In the genomic region with DNA sequence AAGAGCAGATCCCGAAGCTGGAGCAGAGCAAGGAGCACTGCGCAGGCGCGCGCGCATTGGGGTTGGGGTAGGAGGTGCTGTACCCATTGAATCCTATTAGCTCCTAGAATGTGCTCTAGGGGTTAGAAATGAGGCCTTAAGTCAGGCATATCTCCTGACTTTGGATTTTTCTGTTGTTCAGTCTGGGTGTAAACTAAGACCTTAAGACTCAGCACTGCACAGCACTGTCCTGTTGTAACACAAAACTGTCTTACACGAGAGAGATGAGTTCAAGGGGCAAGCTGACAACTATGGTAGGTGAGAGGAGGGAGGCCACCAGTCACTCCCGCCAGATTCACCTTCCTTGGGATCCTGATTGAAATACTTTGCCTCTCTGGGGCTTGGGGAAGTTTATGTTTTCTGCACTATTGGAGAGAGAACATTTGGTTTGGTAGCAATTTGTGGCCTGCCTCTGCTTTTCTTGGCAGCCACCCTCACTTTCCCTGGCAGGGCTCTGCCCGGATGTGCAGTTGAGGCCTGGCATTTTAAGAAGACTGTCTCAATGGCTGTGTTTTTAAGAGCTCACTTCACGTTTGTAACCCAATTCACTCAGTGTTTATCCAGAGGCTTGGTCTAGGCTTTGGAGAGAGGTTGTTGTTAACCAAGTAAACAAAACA, we compare ENCODE assay signal across 13 mouse cellular contexts. TPM values are rescaled to one million over a fixed set of nuclear protein-coding genes. Genes with fewer than 3 reads are reported as not detected.
DNase-seq lines count a peak whose midpoint lies in the region; ATAC-seq and TF ChIP-seq lines count a peak whose summit lies in the region.
"Had no signal": no experiment of that assay in that cellular context is flagged by ENCODE, and none has a peak within 500 bp of the region (broad histone marks: within the 10 kb centered on the region; RNA-seq: fewer than 3 reads in every experiment).

No protein-coding gene starts in this region.

- in situ Hi-C loops in Patski (cut with MboI; ENCODE audit: low pct_unique_long_range_greater_than_20kb) = no loop called here

- H3K27me3 ChIP-seq in hindbrain, embryonic 16.5 days (replicated peaks; ENCODE audit: control insufficient read depth, insufficient read depth, low read length) = no peaks in the 10 kb centered on the region
- H3K27me3 ChIP-seq in hindbrain, embryonic 12.5 days = no peaks in the 10 kb centered on the region
- H3K27me3 ChIP-seq in Patski = peaks cover 3% of the 10 kb centered on the region
- no peaks in the 10 kb centered on the region for H3K27me3 ChIP-seq in forebrain, embryonic 16.5 days (replicated peaks; ENCODE audit: control insufficient read depth, insufficient read depth, low read length)
- H3K27me3 ChIP-seq: hindbrain, embryonic 15.5 days had no signal

- H3K9me3 ChIP-seq in hindbrain, embryonic 16.5 days (ENCODE audit: control insufficient read depth, low read length) = no peaks in the 10 kb centered on the region
- no peaks in the 10 kb centered on the region for H3K9me3 ChIP-seq in hindbrain, embryonic 12.5 days (replicated peaks)
- H3K9me3 ChIP-seq in forebrain, embryonic 16.5 days (ENCODE audit: control insufficient read depth, low read length) = no peaks in the 10 kb centered on the region
- H3K9me3 ChIP-seq: hindbrain, embryonic 15.5 days had no signal

- DNase-seq in Patski (ENCODE audit: low read depth, low spot score) = peak; percentile 25
- DNase-seq in left cerebral cortex, postnatal 36 days (ENCODE audit: low spot score in 2 of 2) = peak; percentile 66 to 70
- no peak for DNase-seq in ovary, postnatal 36 days (ENCODE audit: low spot score)
- no peak for DNase-seq in thymus, postnatal 4 days
- no peak for DNase-seq in urinary bladder, postnatal 10 days (ENCODE audit: low spot score)
- DNase-seq: heart, adult 2 months; kidney, postnatal 25 days had no signal

- no peak overlapping the region for H3K4me2 ChIP-seq in hindbrain, embryonic 16.5 days (ENCODE audit: low read length)
- no peak overlapping the region for H3K4me2 ChIP-seq in hindbrain, embryonic 12.5 days (replicated peaks)
- no peak overlapping the region for H3K4me2 ChIP-seq in forebrain, embryonic 16.5 days (ENCODE audit: low read length)
- H3K4me2 ChIP-seq: hindbrain, embryonic 15.5 days; liver, embryonic 11.5 days had no signal

- intact Hi-C loops in left cerebral cortex, postnatal 36 days (cut with DNase I) = no loop called here

- TF ChIP-seq CTCF in Patski (IDR thresholded peaks at IDR 0.05) = no peak

- no peak overlapping the region for H3K4me3 ChIP-seq in hindbrain, embryonic 16.5 days (ENCODE audit: low read length)
- no peak overlapping the region for H3K4me3 ChIP-seq in hindbrain, embryonic 12.5 days
- H3K4me3 ChIP-seq in forebrain, embryonic 16.5 days (replicated peaks; ENCODE audit: low read length) = no peak overlapping the region
- H3K4me3 ChIP-seq: heart, adult 2 months; hindbrain, embryonic 15.5 days had no signal

- peak; percentile 78 for ATAC-seq in hindbrain, embryonic 16.5 days
- no peak for ATAC-seq in hindbrain, embryonic 12.5 days (ENCODE audit: low FRiP score)
- no peak for ATAC-seq in Patski
- peak; percentile 55; the same call in 1 of the 2 replicates for ATAC-seq in forebrain, embryonic 16.5 days

- H3K27ac ChIP-seq in hindbrain, embryonic 16.5 days (ENCODE audit: low read depth, low read length) = 0 out of 2 replicates have a peak overlapping the region, but pooled peaks have one; percentile 37
- no peak overlapping the region for H3K27ac ChIP-seq in hindbrain, embryonic 12.5 days
- H3K27ac ChIP-seq in forebrain, embryonic 16.5 days (ENCODE audit: low read length) = no peak overlapping the region
- H3K27ac ChIP-seq: heart, adult 2 months; hindbrain, embryonic 15.5 days; stomach, postnatal 0 days had no signal

- POLR2A ChIA-PET in Patski (lab: Charles Lee) = interaction anchor here (1.1 kb wide), 1 partner anchor 13 kb away, joined by 3 read pairs; no protein-coding TSS in a partner anchor

- no peaks in the 10 kb centered on the region; the same call in none of the 2 replicates for H3K4me1 ChIP-seq in hindbrain, embryonic 16.5 days (ENCODE audit: control insufficient read depth, insufficient read depth, low read depth, low read length)
- no peaks in the 10 kb centered on the region for H3K4me1 ChIP-seq in hindbrain, embryonic 12.5 days
- peaks cover 5% of the 10 kb centered on the region; the same call in 1 of the 2 replicates for H3K4me1 ChIP-seq in forebrain, embryonic 16.5 days (replicated peaks; ENCODE audit: control insufficient read depth, insufficient read depth, low read length)
- H3K4me1 ChIP-seq: hindbrain, embryonic 15.5 days had no signal

- H3K36me3 ChIP-seq in hindbrain, embryonic 16.5 days (ENCODE audit: control insufficient read depth, insufficient read depth, low read length) = no peaks in the 10 kb centered on the region
- no peaks in the 10 kb centered on the region for H3K36me3 ChIP-seq in hindbrain, embryonic 12.5 days
- H3K36me3 ChIP-seq in forebrain, embryonic 16.5 days (ENCODE audit: control insufficient read depth, insufficient read depth) = no peaks in the 10 kb centered on the region
- H3K36me3 ChIP-seq: hindbrain, embryonic 15.5 days had no signal

- CTCF ChIA-PET in Patski (lab: Charles Lee) = interaction anchor here (0.8 to 1.2 kb wide), 2 partner anchors 18 to 60 kb away, joined by 3 read pairs; no protein-coding TSS in a partner anchor

- 81% methylated on average over 10 of the region's 10 CpGs for WGBS in hindbrain, embryonic 16.5 days
- 87% methylated on average over 10 of the region's 10 CpGs for WGBS in hindbrain, embryonic 12.5 days
- 75% methylated on average over 10 of the region's 10 CpGs for WGBS in forebrain, embryonic 16.5 days

- no peak overlapping the region for H3K9ac ChIP-seq in hindbrain, embryonic 16.5 days (ENCODE audit: low read depth, low read length)
- H3K9ac ChIP-seq in hindbrain, embryonic 12.5 days = no peak overlapping the region
- H3K9ac ChIP-seq in forebrain, embryonic 16.5 days (replicated peaks; ENCODE audit: low read depth, low read length) = no peak overlapping the region
- H3K9ac ChIP-seq: hindbrain, embryonic 15.5 days had no signal

RNA-seq across cellular contexts. Expression of a gene that starts 9.5 kb away (rescaled TPM):
- polyA plus RNA-seq in hindbrain, embryonic 16.5 days (2015; fragmentation: Nextera tagmentation; extraction: Ambion mirVana) = 16.2 and 18.3 TPM in 2 replicates
- 15.3 and 17.4 TPM in 2 replicates for polyA plus RNA-seq in hindbrain, embryonic 12.5 days (2016; fragmentation: Nextera tagmentation; extraction: Ambion mirVana)
- polyA plus RNA-seq in Patski (2021) = 0.92 TPM
- polyA plus RNA-seq in forebrain, embryonic 16.5 days (2015; fragmentation: Nextera tagmentation; extraction: Ambion mirVana) = 9.6 and 11.0 TPM in 2 replicates
- 1,000 to 10,000 TPM; 1,740 to 1,741 TPM for total RNA-seq in left cerebral cortex, postnatal 36 days (2021)

Comparison
In these comparisons a context has a peak if more than half of its experiments do, and no peak if none do; other contexts are left out.
1. ATAC-seq: peak in hindbrain, embryonic 16.5 days (single experiment) and forebrain, embryonic 16.5 days (single experiment); none in hindbrain, embryonic 12.5 days (single experiment) and Patski (single experiment).
2. DNase-seq: peak in Patski (single experiment) and left cerebral cortex, postnatal 36 days (2 of 2); none in ovary, postnatal 36 days (single experiment), thymus, postnatal 4 days (single experiment) and urinary bladder, postnatal 10 days (single experiment).